Mouse (Mus musculus) liver, embryonic 11.5 days (tissue): Measurements from ENCODE around the gene Ddx17. TPM values are rescaled to one million over a fixed set of nuclear protein-coding genes. Genes with fewer than 3 reads are reported as not detected.

Source experiments
- ATAC-seq: fragments of 200-750 bp; cut with Nextera tagmentation; replicated peaks from 2 replicates; pipeline ENCODE4 v1.8.0; 2017; ENCODE audit warnings: moderate number of reproducible peaks, mild to moderate bottlenecking, moderate TSS enrichment, moderate library complexity; ENCODE audit not compliant: low FRiP score
- DNase-seq: peaks from one replicate; pipeline ENCODE4 v3.0.0-alpha.2; 2017; ENCODE audit warnings: low spot score
- H3K27ac ChIP-seq: fragments of 300-500 bp; sonication (generic); 2 replicates; pipeline ENCODE4 v1.5.1; 2014; ENCODE audit warnings: mild to moderate bottlenecking, low read depth, low read length, control low read depth
- H3K27me3 ChIP-seq: fragments of 300-500 bp; sonication (generic); replicated peaks from 2 replicates; pipeline ENCODE4 v1.6.1; 2014; ENCODE audit warnings: low read length, mixed read lengths; ENCODE audit not compliant: control insufficient read depth, insufficient read depth
- H3K36me3 ChIP-seq: fragments of 300-500 bp; sonication (generic); 2 replicates; pipeline ENCODE4 v1.6.1; 2014; ENCODE audit warnings: mild to moderate bottlenecking, low read length, moderate library complexity, mixed read lengths; ENCODE audit not compliant: control insufficient read depth, insufficient read depth
- H3K4me1 ChIP-seq: fragments of 300-500 bp; sonication (generic); replicated peaks from 2 replicates; pipeline ENCODE4 v1.6.1; 2014; ENCODE audit warnings: low read length, mixed read lengths; ENCODE audit not compliant: control insufficient read depth, insufficient read depth
- H3K4me2 ChIP-seq: fragments of 300-500 bp; sonication (generic); 2 replicates; pipeline ENCODE4 v1.6.1; 2014; ENCODE audit warnings: mild to moderate bottlenecking, control low read depth, moderate library complexity
- H3K4me3 ChIP-seq: fragments of 300-500 bp; sonication (generic); 2 replicates; pipeline ENCODE4 v1.5.1; 2014; ENCODE audit warnings: low read depth, low read length, control low read depth
- H3K9ac ChIP-seq: fragments of 300-500 bp; sonication (generic); 2 replicates; pipeline ENCODE4 v1.6.1; 2014; ENCODE audit warnings: low read depth, low read length, control low read depth
- H3K9me3 ChIP-seq: fragments of 300-500 bp; sonication (generic); 2 replicates; pipeline ENCODE4 v1.6.1; 2016; ENCODE audit warnings: low read length, inconsistent platforms, mixed read lengths; ENCODE audit not compliant: control insufficient read depth
- WGBS: fragments of 180-500 bp; shearing (Covaris S2); extraction: QIAGEN DNeasy Blood & Tissue Kit; methylation state at CpG from one replicate; pipeline ENCODE4 v1.1.7; 2014; 5-methylcytosine and 5-hydroxymethylcytosine counted together
- polyA plus RNA-seq: library from polyadenylated mRNA; unstranded; fragments of >200 nt; fragmentation: Nextera tagmentation; extraction: Ambion mirVana; gene quantifications from 2 replicates; pipeline ENCODE4 v1.2.1, GENCODE M21; 2014

Ddx17 gene
- polyA plus RNA-seq, 1 experiment from 2014 or later: 54.2 TPM

- H3K4me3 ChIP-seq: no peak overlapping the region
- WGBS: 64% methylated on average over 9 of the region's 9 CpGs
- DNase-seq (no peak), ATAC-seq (0 out of 2 replicates have a peak, but pooled peaks have one; percentile 39)
- H3K36me3 ChIP-seq: peaks cover 31% of the 10 kb centered on the region
- no peaks in the 10 kb centered on the region for H3K27me3 ChIP-seq
- H3K4me2 ChIP-seq: no peak overlapping the region
- no peaks in the 10 kb centered on the region for H3K9me3 ChIP-seq
- no peak overlapping the region for H3K27ac ChIP-seq
- H3K9ac ChIP-seq: no peak overlapping the region
- no peaks in the 10 kb centered on the region for H3K4me1 ChIP-seq
Observed at GRCm38 (mm10) chr15:79525979-79526768, 20.4 kb downstream of the Ddx17 start.

GRCm38 (mm10) chr15:79525564-79525963 is 21.0 kb downstream of the Ddx17 start:
- no peaks in the 10 kb centered on the region for H3K4me1 ChIP-seq
- no peak overlapping the region for H3K4me2 ChIP-seq
- no peaks in the 10 kb centered on the region for H3K9me3 ChIP-seq
- no peak overlapping the region for H3K9ac ChIP-seq
- H3K4me3 ChIP-seq: no peak overlapping the region
- H3K36me3 ChIP-seq: peaks cover 25% of the 10 kb centered on the region
- no peaks in the 10 kb centered on the region for H3K27me3 ChIP-seq
- H3K27ac ChIP-seq: no peak overlapping the region
- WGBS: 83% methylated on average over 5 of the region's 5 CpGs
- no peak for DNase-seq
- no peak for ATAC-seq

- no peak for DNase-seq
- H3K27ac ChIP-seq: no peak overlapping the region
- peaks cover 36% of the 10 kb centered on the region for H3K27me3 ChIP-seq
- WGBS: 43% methylated on average over 16 of the region's 16 CpGs
- no peak overlapping the region for H3K4me3 ChIP-seq
- ATAC-seq: 0 out of 2 replicates have a peak, but pooled peaks have one; percentile 34
- no peaks in the 10 kb centered on the region for H3K9me3 ChIP-seq
- no peak overlapping the region for H3K9ac ChIP-seq
- H3K36me3 ChIP-seq: no peaks in the 10 kb centered on the region
- peaks cover 7% of the 10 kb centered on the region for H3K4me1 ChIP-seq
- H3K4me2 ChIP-seq: peak overlapping the region; percentile 19
Observed at GRCm38 (mm10) chr15:79519400-79520220, 26.9 kb downstream of the Ddx17 start.

- no peak overlapping the region for H3K27ac ChIP-seq
- H3K4me1 ChIP-seq: peaks cover 7% of the 10 kb centered on the region
- no peaks in the 10 kb centered on the region for H3K9me3 ChIP-seq
- WGBS: 82% methylated on average over 3 of the region's 3 CpGs
- H3K4me2 ChIP-seq: no peak overlapping the region
- H3K27me3 ChIP-seq: peaks cover 46% of the 10 kb centered on the region
- H3K9ac ChIP-seq: no peak overlapping the region
- no peaks in the 10 kb centered on the region for H3K36me3 ChIP-seq
- no peak overlapping the region for H3K4me3 ChIP-seq
- DNase-seq (no peak), ATAC-seq (no peak)
Observed at GRCm38 (mm10) chr15:79518571-79518970, 28.0 kb downstream of the Ddx17 start.

- Histone ChIP-seq H3K27me3 (peaks cover 53% of the 10 kb centered on the region), H3K4me3 (no peak overlapping the region), H3K9ac (no peak overlapping the region), H3K27ac (no peak overlapping the region), H3K4me2 (peak overlapping the region; percentile 16; the same call in 1 of the 2 replicates), H3K36me3 (no peaks in the 10 kb centered on the region), H3K9me3 (no peaks in the 10 kb centered on the region), H3K4me1 (peaks cover 7% of the 10 kb centered on the region)
- no peak for DNase-seq
- 82% methylated on average over 4 of the region's 4 CpGs for WGBS
- no peak for ATAC-seq
Observed at GRCm38 (mm10) chr15:79517710-79518109, 28.8 kb downstream of the Ddx17 start.

- 1% methylated on average over 71 of the region's 71 CpGs for WGBS
- no peaks in the 10 kb centered on the region for H3K9me3 ChIP-seq
- peak within 1 kb of the TSS; percentile 54 for H3K4me3 ChIP-seq
- H3K4me1 ChIP-seq: peaks cover 7% of the 10 kb centered on the region
- ATAC-seq: 0 out of 2 replicates have a peak, but pooled peaks have one; percentile 21
- peaks cover 66% of the 10 kb centered on the region for H3K27me3 ChIP-seq
- H3K36me3 ChIP-seq: no peaks in the 10 kb centered on the region
- peak within 1 kb of the TSS; percentile 88 for H3K4me2 ChIP-seq
- no peak within 1 kb of the TSS for H3K27ac ChIP-seq
- DNase-seq: no peak
- peak within 1 kb of the TSS; percentile 52 for H3K9ac ChIP-seq
Observed at GRCm38 (mm10) chr15:79516171-79517096, 30.1 kb downstream of the Ddx17 start, which contains the start of gene Kdelr3. Gene Kdelr3, plus strand, starts transcription at chr15:79516411.

- 13% methylated on average over 9 of the region's 9 CpGs for WGBS
- Histone ChIP-seq H3K9me3 (no peaks in the 10 kb centered on the region), H3K9ac (no peak overlapping the region), H3K4me2 (no peak overlapping the region), H3K27ac (no peak overlapping the region), H3K27me3 (peaks cover 90% of the 10 kb centered on the region), H3K4me3 (no peak overlapping the region), H3K36me3 (no peaks in the 10 kb centered on the region), H3K4me1 (no peaks in the 10 kb centered on the region; the same call in none of the 2 replicates)
- DNase-seq (no peak), ATAC-seq (no peak)
Observed at GRCm38 (mm10) chr15:79513940-79514339, 32.6 kb downstream of the Ddx17 start.
